Mouse (Mus musculus): ENCODE results near the gene Xrcc5. TPM values are rescaled to one million over a fixed set of nuclear protein-coding genes. Genes with fewer than 3 reads are reported as not detected.

Gene Xrcc5
- polyA plus RNA-seq, 1 experiment from 2014 or later: 17.1 TPM

DNA sequence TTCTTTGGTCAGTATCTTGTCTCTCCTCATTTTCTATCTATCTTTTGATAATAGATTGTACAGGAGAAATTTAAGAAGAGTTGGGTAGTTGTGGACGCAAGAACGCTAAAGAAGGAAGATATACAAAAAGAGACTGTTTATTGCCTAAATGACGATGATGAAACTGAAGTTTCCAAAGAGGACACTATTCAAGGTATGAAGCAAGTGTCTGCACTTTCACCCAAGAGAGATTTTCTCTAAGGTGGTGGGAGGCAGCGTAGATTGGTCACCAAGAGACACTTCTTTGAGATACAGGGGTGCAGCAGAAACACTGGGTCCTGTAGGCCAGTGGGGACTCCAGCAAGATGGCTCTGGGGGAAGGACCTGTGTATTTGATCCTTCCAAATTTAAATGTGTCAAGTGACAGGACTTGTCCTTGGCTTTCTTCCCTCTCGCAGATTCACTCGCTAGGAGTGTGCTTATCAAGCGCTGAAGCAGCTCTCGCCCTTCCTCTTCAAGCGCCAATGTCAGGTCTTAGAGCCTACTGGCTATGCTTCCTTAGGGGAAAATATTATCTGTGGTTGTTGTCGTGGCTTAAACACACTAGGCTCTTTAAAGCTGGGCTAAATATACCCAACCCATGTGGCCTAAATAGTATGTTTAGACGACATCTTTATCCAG lies 19.1 kb downstream of the Xrcc5 start:
- ATAC-seq (ENCODE audit: low read depth): no peak
- Histone ChIP-seq H3K27ac (ENCODE audit: low read depth, low read length) (no peak overlapping the region), H3K4me2 (ENCODE audit: low read depth, low read length) (no peak overlapping the region), H3K9me3 (ENCODE audit: control insufficient read depth, low read length) (no peaks in the 10 kb centered on the region), H3K27me3 (ENCODE audit: control insufficient read depth, insufficient read depth, low read length) (no peaks in the 10 kb centered on the region), H3K36me3 (ENCODE audit: control insufficient read depth, insufficient read depth, low read length) (peaks cover 8% of the 10 kb centered on the region; the same call in 1 of the 2 replicates), H3K4me3 (ENCODE audit: low read depth, low read length) (no peak overlapping the region), H3K9ac (replicated peaks; ENCODE audit: low read depth, low read length) (no peak overlapping the region), H3K4me1 (ENCODE audit: control insufficient read depth, insufficient read depth, low read length) (no peaks in the 10 kb centered on the region)
- 96% methylated on average over 11 of the region's 11 CpGs for WGBS

DNA sequence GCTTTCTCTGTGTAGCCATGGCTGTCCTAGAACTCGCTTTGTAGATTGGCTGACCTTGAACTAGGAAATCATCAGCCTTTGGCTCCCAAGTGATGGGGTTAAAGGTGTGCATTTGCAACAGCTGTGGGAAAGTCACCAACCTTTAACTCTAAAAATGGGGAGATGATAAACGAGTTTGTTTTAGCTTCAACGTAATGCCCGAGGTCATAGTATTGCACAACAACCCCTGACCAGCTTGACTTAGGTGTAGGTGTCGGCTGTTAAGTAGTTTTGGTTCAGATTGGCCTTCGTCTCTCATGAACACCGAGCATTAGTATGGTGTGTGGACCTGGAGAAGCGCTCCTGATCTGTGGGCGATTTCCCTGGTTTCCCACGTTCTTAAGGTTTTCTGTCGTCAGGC lies 27.6 kb downstream of the Xrcc5 start:
- H3K9me3 ChIP-seq (ENCODE audit: control insufficient read depth, low read length): no peaks in the 10 kb centered on the region
- H3K27ac ChIP-seq (ENCODE audit: low read depth, low read length): no peak overlapping the region
- no peaks in the 10 kb centered on the region for H3K27me3 ChIP-seq (ENCODE audit: control insufficient read depth, insufficient read depth, low read length)
- no peaks in the 10 kb centered on the region for H3K4me1 ChIP-seq (ENCODE audit: control insufficient read depth, insufficient read depth, low read length)
- no peak overlapping the region for H3K4me2 ChIP-seq (ENCODE audit: low read depth, low read length)
- no peak overlapping the region for H3K9ac ChIP-seq (replicated peaks; ENCODE audit: low read depth, low read length)
- H3K36me3 ChIP-seq (ENCODE audit: control insufficient read depth, insufficient read depth, low read length): peaks cover 9% of the 10 kb centered on the region
- H3K4me3 ChIP-seq (ENCODE audit: low read depth, low read length): no peak overlapping the region
- WGBS: 96% methylated on average over 11 of the region's 11 CpGs
- ATAC-seq (ENCODE audit: low read depth): no peak

DNA sequence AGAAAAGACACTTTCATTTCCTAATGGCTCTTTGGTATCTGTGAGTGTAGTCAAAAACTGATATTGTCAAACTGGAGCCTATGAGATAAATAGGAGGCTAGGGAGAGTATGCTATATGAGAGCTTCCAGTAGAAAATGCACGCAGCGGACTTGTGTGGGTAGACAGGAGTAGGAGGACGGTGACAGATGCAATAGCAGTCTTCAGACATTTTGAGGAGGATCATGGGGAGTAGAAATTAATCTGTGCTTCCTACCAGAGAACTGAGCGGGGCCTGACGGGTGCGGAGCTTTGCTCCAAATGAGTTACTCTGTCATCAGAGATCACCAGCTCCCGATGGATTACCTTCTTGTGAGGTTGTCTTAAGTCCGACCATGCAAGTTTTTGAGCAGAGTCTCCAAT lies 29.6 kb downstream of the Xrcc5 start:
- ATAC-seq (ENCODE audit: low read depth): no peak
- Histone ChIP-seq H3K4me3 (ENCODE audit: low read depth, low read length) (no peak overlapping the region), H3K4me1 (ENCODE audit: control insufficient read depth, insufficient read depth, low read length) (no peaks in the 10 kb centered on the region), H3K27ac (ENCODE audit: low read depth, low read length) (no peak overlapping the region), H3K9ac (replicated peaks; ENCODE audit: low read depth, low read length) (no peak overlapping the region), H3K27me3 (ENCODE audit: control insufficient read depth, insufficient read depth, low read length) (no peaks in the 10 kb centered on the region), H3K9me3 (ENCODE audit: control insufficient read depth, low read length) (no peaks in the 10 kb centered on the region), H3K36me3 (ENCODE audit: control insufficient read depth, insufficient read depth, low read length) (peaks cover 18% of the 10 kb centered on the region), H3K4me2 (ENCODE audit: low read depth, low read length) (no peak overlapping the region)
- 95% methylated on average over 8 of the region's 8 CpGs for WGBS

DNA sequence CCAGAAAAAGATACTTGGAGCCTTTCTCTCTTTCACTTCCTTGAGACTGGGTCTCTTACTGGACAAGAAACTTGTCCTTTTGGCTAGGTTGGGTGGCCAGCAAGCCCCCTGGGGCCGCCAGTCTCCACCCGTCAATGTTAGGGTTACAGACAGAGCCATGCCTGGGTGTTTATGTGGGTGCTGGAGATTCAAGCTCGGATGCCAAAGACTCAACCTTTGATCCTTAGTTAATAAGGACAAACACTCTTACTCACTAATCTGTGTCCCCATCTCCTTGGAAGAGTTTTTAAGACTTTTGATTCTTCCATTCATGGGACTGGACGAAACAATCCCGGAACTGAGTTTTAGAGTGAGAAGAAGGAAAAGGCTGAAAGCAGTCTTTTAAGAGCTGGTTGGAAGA lies 31.1 kb downstream of the Xrcc5 start:
- ATAC-seq (ENCODE audit: low read depth): no peak
- H3K36me3 ChIP-seq (ENCODE audit: control insufficient read depth, insufficient read depth, low read length): peaks cover 18% of the 10 kb centered on the region
- H3K4me2 ChIP-seq (ENCODE audit: low read depth, low read length): no peak overlapping the region
- H3K4me1 ChIP-seq (ENCODE audit: control insufficient read depth, insufficient read depth, low read length): no peaks in the 10 kb centered on the region
- H3K27ac ChIP-seq (ENCODE audit: low read depth, low read length): no peak overlapping the region
- no peaks in the 10 kb centered on the region for H3K27me3 ChIP-seq (ENCODE audit: control insufficient read depth, insufficient read depth, low read length)
- H3K9ac ChIP-seq (replicated peaks; ENCODE audit: low read depth, low read length): no peak overlapping the region
- no peak overlapping the region for H3K4me3 ChIP-seq (ENCODE audit: low read depth, low read length)
- no peaks in the 10 kb centered on the region for H3K9me3 ChIP-seq (ENCODE audit: control insufficient read depth, low read length)
- WGBS: 96% methylated on average over 5 of the region's 5 CpGs

DNA sequence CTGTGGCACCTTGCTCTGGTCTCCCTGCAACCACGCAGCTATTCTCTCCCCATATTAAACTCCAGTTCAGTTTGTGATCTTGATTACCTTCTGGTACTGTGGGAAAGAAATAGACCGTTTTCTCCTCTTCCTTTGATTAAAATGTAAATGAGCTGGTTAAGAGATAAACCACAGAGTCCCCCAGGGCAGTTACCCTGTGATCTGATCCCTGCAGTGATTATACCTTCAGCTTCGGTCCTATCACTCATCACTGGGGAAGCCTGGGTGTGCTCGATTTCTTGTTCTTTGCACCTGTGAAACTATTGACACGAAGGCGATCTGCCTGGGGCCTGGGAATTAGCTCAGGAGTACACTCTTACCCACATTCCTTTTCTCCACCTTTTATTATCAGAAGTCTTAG lies 40.7 kb downstream of the Xrcc5 start:
- no peak overlapping the region for H3K9ac ChIP-seq (replicated peaks; ENCODE audit: low read depth, low read length)
- no peaks in the 10 kb centered on the region for H3K9me3 ChIP-seq (ENCODE audit: control insufficient read depth, low read length)
- 60% methylated on average over 6 of the region's 6 CpGs for WGBS
- no peak; the same call in 1 of the 2 replicates for ATAC-seq (ENCODE audit: low read depth)
- no peaks in the 10 kb centered on the region for H3K27me3 ChIP-seq (ENCODE audit: control insufficient read depth, insufficient read depth, low read length)
- H3K4me2 ChIP-seq (ENCODE audit: low read depth, low read length): no peak overlapping the region
- H3K4me3 ChIP-seq (ENCODE audit: low read depth, low read length): no peak overlapping the region
- no peaks in the 10 kb centered on the region for H3K4me1 ChIP-seq (ENCODE audit: control insufficient read depth, insufficient read depth, low read length)
- H3K36me3 ChIP-seq (ENCODE audit: control insufficient read depth, insufficient read depth, low read length): no peaks in the 10 kb centered on the region
- H3K27ac ChIP-seq (ENCODE audit: low read depth, low read length): no peak overlapping the region

DNA sequence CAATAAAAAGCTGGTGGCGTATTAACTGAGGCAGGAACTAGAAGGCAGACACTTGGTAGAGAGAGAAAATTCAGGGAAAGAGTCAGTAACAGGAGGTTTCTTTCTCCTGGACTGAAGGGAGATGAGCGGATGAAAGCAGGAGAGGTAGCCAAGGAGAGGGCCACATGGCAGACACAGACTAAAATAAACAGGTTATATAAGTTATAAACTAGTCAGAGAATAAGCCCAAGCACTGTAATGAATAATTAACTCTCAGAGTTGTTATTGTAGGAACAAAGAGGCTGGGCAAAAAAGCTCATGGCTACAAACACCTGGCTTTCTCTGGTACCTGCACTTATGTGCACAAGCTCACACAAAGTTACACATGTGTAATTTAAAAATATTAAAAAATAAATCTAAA lies 47.6 kb downstream of the Xrcc5 start:
- Histone ChIP-seq H3K4me3 (ENCODE audit: low read depth, low read length) (no peak overlapping the region), H3K9ac (replicated peaks; ENCODE audit: low read depth, low read length) (no peak overlapping the region), H3K36me3 (ENCODE audit: control insufficient read depth, insufficient read depth, low read length) (no peaks in the 10 kb centered on the region; the same call in 1 of the 2 replicates), H3K9me3 (ENCODE audit: control insufficient read depth, low read length) (no peaks in the 10 kb centered on the region), H3K4me1 (ENCODE audit: control insufficient read depth, insufficient read depth, low read length) (no peaks in the 10 kb centered on the region), H3K4me2 (ENCODE audit: low read depth, low read length) (no peak overlapping the region), H3K27ac (ENCODE audit: low read depth, low read length) (no peak overlapping the region), H3K27me3 (ENCODE audit: control insufficient read depth, insufficient read depth, low read length) (no peaks in the 10 kb centered on the region)
- 95% methylated on average over 2 of the region's 2 CpGs for WGBS
- ATAC-seq (ENCODE audit: low read depth): no peak

DNA sequence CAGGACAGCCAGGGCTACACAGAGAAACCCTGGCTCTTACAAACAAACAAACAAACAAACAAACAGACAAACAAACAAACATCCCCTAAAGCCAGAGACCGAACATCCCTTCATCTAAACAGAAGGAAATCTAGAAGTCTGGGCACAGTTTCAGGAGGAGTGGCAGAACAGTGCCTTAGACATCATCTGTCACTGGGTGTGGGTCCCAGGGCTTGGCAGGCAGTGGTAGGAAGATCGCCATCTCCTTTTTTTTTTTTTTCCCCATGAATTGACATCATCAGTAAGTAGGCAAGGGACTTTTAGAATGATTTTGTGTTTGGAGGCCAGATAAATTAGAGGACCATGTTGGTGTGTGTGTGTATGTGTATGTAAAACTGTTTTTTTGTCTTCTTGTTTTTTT lies 51.0 kb downstream of the Xrcc5 start:
- H3K36me3 ChIP-seq (ENCODE audit: control insufficient read depth, insufficient read depth, low read length): no peaks in the 10 kb centered on the region; the same call in 1 of the 2 replicates
- WGBS: 98% methylated on average over 2 of the region's 2 CpGs
- no peaks in the 10 kb centered on the region for H3K27me3 ChIP-seq (ENCODE audit: control insufficient read depth, insufficient read depth, low read length)
- ATAC-seq (ENCODE audit: low read depth): no peak
- H3K4me3 ChIP-seq (ENCODE audit: low read depth, low read length): no peak overlapping the region
- H3K4me2 ChIP-seq (ENCODE audit: low read depth, low read length): no peak overlapping the region
- no peaks in the 10 kb centered on the region for H3K4me1 ChIP-seq (ENCODE audit: control insufficient read depth, insufficient read depth, low read length)
- no peak overlapping the region for H3K27ac ChIP-seq (ENCODE audit: low read depth, low read length)
- H3K9me3 ChIP-seq (ENCODE audit: control insufficient read depth, low read length): no peaks in the 10 kb centered on the region
- H3K9ac ChIP-seq (replicated peaks; ENCODE audit: low read depth, low read length): no peak overlapping the region

DNA sequence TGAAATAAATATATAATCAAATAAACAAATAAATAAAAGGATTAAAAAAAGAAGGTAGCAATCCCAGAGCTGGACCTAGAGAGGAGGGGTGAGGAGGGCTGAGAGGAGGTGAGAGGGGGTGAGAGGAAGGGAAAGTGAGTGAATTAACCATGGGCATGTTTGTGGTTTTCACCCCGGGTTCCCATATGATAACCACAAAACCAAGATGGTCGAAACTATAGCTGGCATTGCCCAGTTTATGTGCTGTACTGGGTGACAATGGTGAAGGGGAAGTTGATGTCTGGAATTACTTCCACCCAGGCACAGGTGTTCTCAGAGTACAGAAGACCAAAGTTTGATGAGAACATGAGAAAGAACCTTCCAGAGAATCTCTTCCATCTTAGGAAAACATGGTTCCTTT lies 52.2 kb downstream of the Xrcc5 start:
- Histone ChIP-seq H3K9me3 (ENCODE audit: control insufficient read depth, low read length) (no peaks in the 10 kb centered on the region), H3K4me3 (ENCODE audit: low read depth, low read length) (no peak overlapping the region), H3K36me3 (ENCODE audit: control insufficient read depth, insufficient read depth, low read length) (no peaks in the 10 kb centered on the region; the same call in 1 of the 2 replicates), H3K9ac (replicated peaks; ENCODE audit: low read depth, low read length) (no peak overlapping the region), H3K27ac (ENCODE audit: low read depth, low read length) (no peak overlapping the region), H3K4me1 (ENCODE audit: control insufficient read depth, insufficient read depth, low read length) (no peaks in the 10 kb centered on the region), H3K4me2 (ENCODE audit: low read depth, low read length) (no peak overlapping the region), H3K27me3 (ENCODE audit: control insufficient read depth, insufficient read depth, low read length) (no peaks in the 10 kb centered on the region)
- ATAC-seq (ENCODE audit: low read depth): no peak
- WGBS: 96% methylated on average over 2 of the region's 2 CpGs

DNA sequence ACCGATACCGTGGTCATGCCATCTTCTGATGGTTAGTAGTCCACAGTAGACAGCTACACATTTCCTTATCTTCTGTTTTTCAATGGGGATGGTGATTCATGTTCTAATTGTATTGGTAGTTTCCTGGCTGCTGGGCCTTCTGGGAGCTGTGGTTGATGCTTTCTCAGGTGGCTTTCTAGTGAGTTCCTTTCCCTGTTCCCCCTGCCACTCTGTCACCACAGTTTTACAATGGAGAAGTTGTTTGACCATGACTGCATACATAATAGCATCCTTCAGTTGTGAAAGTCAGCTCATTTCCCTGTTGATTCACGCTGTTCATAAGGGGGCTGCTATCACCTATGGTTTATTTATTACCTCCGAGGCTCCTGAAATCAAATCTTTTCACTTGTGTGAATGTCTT lies 53.6 kb downstream of the Xrcc5 start:
- no peaks in the 10 kb centered on the region for H3K27me3 ChIP-seq (ENCODE audit: control insufficient read depth, insufficient read depth, low read length)
- H3K4me2 ChIP-seq (ENCODE audit: low read depth, low read length): no peak overlapping the region
- ATAC-seq (ENCODE audit: low read depth): no peak
- 96% methylated on average over 4 of the region's 4 CpGs for WGBS
- no peak overlapping the region for H3K4me3 ChIP-seq (ENCODE audit: low read depth, low read length)
- H3K9ac ChIP-seq (replicated peaks; ENCODE audit: low read depth, low read length): no peak overlapping the region
- no peaks in the 10 kb centered on the region for H3K9me3 ChIP-seq (ENCODE audit: control insufficient read depth, low read length)
- H3K36me3 ChIP-seq (ENCODE audit: control insufficient read depth, insufficient read depth, low read length): no peaks in the 10 kb centered on the region
- no peak overlapping the region for H3K27ac ChIP-seq (ENCODE audit: low read depth, low read length)
- no peaks in the 10 kb centered on the region for H3K4me1 ChIP-seq (ENCODE audit: control insufficient read depth, insufficient read depth, low read length)

Measured in neural tube, embryonic 14.5 days (tissue).